In the genomic region with DNA sequence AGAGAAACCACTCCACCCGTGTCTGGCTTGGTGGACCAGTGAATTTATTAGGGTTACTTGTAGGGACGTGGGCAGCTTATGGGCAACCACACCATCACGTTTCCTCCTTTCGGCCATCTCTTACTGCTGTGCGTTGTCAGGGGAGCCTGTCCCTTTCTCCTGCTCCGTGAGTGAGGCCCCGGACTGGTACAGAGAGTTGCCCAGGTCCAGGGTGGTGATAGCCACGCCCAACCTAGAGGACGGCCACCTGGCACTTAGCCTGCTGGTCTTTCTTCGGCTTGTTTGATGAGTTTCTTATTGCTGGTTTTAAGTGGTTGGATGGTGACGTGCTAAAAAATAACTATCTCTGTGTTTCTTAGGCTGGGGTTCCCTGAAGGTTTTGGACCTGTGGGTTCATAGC, we compare ENCODE assay signal across 9 mouse cellular contexts.
"Had no signal": no experiment of that assay in that cellular context is flagged by ENCODE, and none has a peak within 500 bp of the region (broad histone marks: within the 10 kb centered on the region; RNA-seq: fewer than 3 reads in every experiment).

No protein-coding gene starts in this region.

- H3K4me2 ChIP-seq: limb, embryonic 12.5 days; lung, embryonic 15.5 days; midbrain, embryonic 13.5 days had no signal

- H3K4me3 ChIP-seq: limb, embryonic 12.5 days; lung, embryonic 15.5 days; midbrain, embryonic 13.5 days had no signal

- H3K9me3 ChIP-seq: lung, embryonic 15.5 days; midbrain, embryonic 13.5 days had no signal

- H3K9ac ChIP-seq: limb, embryonic 12.5 days; lung, embryonic 15.5 days; midbrain, embryonic 13.5 days had no signal

- H3K4me1 ChIP-seq: limb, embryonic 12.5 days; lung, embryonic 15.5 days; midbrain, embryonic 13.5 days had no signal

- H3K27ac ChIP-seq: kidney, postnatal 0 days; limb, embryonic 12.5 days; lung, embryonic 15.5 days; midbrain, embryonic 13.5 days had no signal

- DNase-seq: kidney, adult 11 months; kidney, adult 9 months; kidney, postnatal 36 days; thymus, adult 18-20 months; thymus, postnatal 25 days had no signal

- H3K27me3 ChIP-seq: limb, embryonic 12.5 days; lung, embryonic 15.5 days; midbrain, embryonic 13.5 days had no signal

- ATAC-seq: midbrain, embryonic 13.5 days had no signal
